Mouse (Mus musculus): ENCODE measurements around the gene Frmd3. TPM values are rescaled to one million over a fixed set of nuclear protein-coding genes. Genes with fewer than 3 reads are reported as not detected.

Frmd3 gene
- polyA plus RNA-seq (2015; fragmentation: Nextera tagmentation; extraction: Ambion mirVana) = 4.4 and 5.1 TPM in 2 replicates

DNA sequence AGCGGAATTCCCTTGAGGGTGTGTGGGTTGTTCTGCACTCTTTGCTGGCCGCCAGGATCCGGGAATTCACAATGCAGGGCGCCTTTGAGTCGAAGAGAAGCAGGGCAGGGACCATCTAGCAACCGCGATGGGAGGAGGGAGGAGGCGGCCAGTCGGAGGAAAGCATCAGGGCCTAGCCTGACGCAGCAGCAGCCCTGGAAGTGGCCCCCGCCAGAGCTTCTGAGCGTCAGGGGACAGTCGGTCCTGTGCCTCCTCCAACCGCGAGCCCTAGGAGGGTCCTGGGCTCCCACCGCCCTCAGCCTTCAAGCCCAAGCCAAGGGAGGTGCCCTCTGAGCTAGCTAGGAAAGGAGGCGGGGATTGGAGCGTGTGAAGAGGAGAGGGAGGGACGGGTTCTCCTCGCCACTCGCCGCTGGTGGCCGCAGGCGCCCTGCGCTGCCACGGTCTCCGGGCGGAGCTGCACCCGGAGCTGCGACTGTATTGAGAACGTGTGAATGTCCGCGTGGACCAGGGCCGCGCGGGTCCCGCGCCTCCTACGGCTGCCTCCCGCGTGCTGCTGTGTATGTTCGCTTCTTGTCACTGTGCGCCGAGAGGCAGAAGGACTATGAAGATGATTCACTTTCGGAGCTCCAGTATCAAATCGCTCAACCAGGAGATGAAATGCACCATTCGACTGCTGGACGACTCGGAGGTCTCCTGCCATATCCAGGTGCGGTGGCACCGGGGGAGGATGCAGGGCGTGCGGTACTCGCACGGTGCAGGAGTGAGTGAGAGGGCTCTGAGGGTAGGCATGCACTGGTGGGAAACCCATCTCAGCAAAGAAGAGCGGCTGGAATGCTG lies at the start of gene Frmd3:
Frmd3 (plus strand) TSS at position 232 of the 837 bp plus-strand sequence.
- Histone ChIP-seq H3K9me3 (replicated peaks) (no peaks in the 10 kb centered on the region), H3K9ac (peak within 1 kb of the TSS; percentile 39), H3K27ac (replicated peaks) (0 out of 2 replicates have a peak within 1 kb of the TSS, but pooled peaks have one; percentile 28), H3K4me2 (replicated peaks) (peak within 1 kb of the TSS; percentile 95), H3K4me3 (replicated peaks) (peak within 1 kb of the TSS; percentile 59), H3K4me1 (peaks cover 10% of the 10 kb centered on the region), H3K36me3 (no peaks in the 10 kb centered on the region), H3K27me3 (no peaks in the 10 kb centered on the region; the same call in 1 of the 2 replicates)
- WGBS = under 1% methylated on average over 55 of the region's 56 CpGs
- peak; percentile 91 for ATAC-seq (ENCODE audit: insufficient number of reproducible peaks, low FRiP score, low TSS enrichment, low read depth)

DNA sequence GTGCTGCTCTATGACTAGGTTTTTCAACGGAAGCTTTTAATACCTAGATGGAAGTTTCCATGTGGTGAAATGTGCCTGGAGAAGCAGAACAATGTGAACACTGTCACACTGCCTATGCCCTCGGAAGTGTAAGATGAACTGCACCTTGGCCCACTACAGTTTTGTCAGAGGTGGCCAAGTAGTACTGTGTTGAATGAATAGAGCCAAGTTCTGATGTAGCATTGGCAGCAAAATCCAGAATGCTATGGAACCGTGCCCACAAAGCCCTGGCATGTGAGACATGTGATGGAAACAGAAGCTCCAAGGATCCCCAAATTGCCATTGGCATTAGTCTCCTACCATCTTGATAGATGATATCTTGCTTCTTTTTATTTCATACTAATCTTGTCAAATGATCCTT lies 32.8 kb upstream of the Frmd3 start:
- no peaks in the 10 kb centered on the region for H3K36me3 ChIP-seq
- no peak overlapping the region for H3K4me3 ChIP-seq (replicated peaks)
- no peaks in the 10 kb centered on the region for H3K4me1 ChIP-seq
- no peak overlapping the region for H3K27ac ChIP-seq (replicated peaks)
- H3K27me3 ChIP-seq = no peaks in the 10 kb centered on the region
- ATAC-seq (ENCODE audit: insufficient number of reproducible peaks, low FRiP score, low TSS enrichment, low read depth) = no peak
- H3K9me3 ChIP-seq (replicated peaks) = no peaks in the 10 kb centered on the region
- no peak overlapping the region for H3K9ac ChIP-seq
- WGBS = 72% methylated on average over 3 of the region's 3 CpGs
- no peak overlapping the region for H3K4me2 ChIP-seq (replicated peaks)

DNA sequence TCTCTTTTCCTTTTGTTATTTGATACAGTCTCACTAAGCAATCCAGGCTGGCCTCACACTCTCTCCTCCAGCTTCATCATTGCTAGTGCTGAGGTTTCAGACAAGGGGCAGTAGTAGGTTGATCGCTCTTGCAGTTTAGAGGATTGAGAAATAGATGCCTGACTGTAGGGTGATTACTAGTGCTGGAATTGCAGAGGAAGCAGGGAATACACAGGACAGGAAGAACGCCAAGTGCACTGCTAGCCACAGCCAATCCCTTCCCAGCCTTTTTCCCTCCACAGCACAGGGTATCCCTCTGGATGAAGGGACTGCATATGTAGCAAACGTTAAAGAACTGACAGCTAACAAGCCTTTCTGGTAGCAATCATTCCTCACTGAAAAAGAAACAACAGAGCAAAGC lies 965 bp upstream of the Frmd3 start:
- Histone ChIP-seq H3K27me3 (no peaks in the 10 kb centered on the region; the same call in 1 of the 2 replicates), H3K27ac (replicated peaks) (no peak overlapping the region), H3K9me3 (replicated peaks) (no peaks in the 10 kb centered on the region), H3K4me3 (replicated peaks) (no peak overlapping the region), H3K9ac (no peak overlapping the region), H3K4me1 (peaks cover 10% of the 10 kb centered on the region), H3K36me3 (no peaks in the 10 kb centered on the region), H3K4me2 (replicated peaks) (no peak overlapping the region)
- 42% methylated on average over 3 of the region's 3 CpGs for WGBS
- ATAC-seq (ENCODE audit: insufficient number of reproducible peaks, low FRiP score, low TSS enrichment, low read depth) = no peak

DNA sequence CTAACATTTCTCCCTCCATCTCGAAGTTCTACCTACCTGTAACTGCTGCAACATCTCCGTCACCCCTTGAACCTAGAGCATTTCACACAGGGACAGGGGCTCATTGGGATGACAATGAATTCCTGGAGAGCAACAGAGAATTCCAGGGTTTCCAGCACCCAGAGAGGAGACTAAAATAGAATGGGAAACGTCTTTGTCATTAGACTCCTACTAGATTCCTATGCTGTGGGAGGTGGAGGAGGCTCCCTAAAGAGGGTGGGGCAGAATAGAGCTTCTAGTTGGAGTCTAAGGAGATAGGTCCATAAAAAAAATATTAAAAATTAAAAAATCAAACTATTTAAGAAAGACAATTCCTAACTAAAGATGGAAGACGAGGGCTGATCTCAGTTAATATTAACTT lies 542 bp upstream of the Frmd3 start:
- H3K9me3 ChIP-seq (replicated peaks) = no peaks in the 10 kb centered on the region
- ATAC-seq (ENCODE audit: insufficient number of reproducible peaks, low FRiP score, low TSS enrichment, low read depth) = no peak
- WGBS = 38% methylated on average over 4 of the region's 4 CpGs
- no peaks in the 10 kb centered on the region; the same call in 1 of the 2 replicates for H3K27me3 ChIP-seq
- no peak overlapping the region for H3K27ac ChIP-seq (replicated peaks)
- H3K9ac ChIP-seq = no peak overlapping the region
- peak overlapping the region; percentile 95 for H3K4me2 ChIP-seq (replicated peaks)
- peak overlapping the region; percentile 59 for H3K4me3 ChIP-seq (replicated peaks)
- no peaks in the 10 kb centered on the region for H3K36me3 ChIP-seq
- peaks cover 10% of the 10 kb centered on the region for H3K4me1 ChIP-seq

DNA sequence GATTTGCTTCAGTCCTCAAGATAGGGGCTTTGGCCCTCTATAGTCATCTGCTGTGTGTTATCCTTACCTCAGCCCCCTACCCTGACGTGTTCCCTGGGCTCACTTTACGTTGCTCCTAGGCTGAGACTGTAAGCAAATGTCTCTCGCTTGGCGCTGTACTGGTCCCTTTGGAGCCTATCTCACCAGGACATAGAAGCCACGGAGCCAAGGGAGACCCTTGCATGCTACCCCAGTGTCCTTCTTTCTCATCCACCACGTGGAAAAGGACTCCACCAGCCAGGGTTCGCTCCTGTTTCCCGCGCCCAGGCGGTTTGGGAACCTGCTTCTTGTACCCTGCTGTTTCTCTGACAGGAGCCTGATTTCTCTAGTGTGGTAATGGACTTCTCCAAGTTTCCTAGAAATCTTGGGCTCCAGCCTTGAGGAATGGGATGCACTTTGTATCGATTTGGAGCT lies 832 bp downstream of the Frmd3 start:
- Histone ChIP-seq H3K4me2 (replicated peaks) (peak overlapping the region; percentile 95), H3K4me1 (peaks cover 10% of the 10 kb centered on the region), H3K9me3 (replicated peaks) (no peaks in the 10 kb centered on the region), H3K36me3 (no peaks in the 10 kb centered on the region), H3K27me3 (no peaks in the 10 kb centered on the region; the same call in 1 of the 2 replicates), H3K9ac (no peak overlapping the region; the same call in 1 of the 2 replicates), H3K4me3 (replicated peaks) (peak overlapping the region; percentile 59), H3K27ac (replicated peaks) (no peak overlapping the region)
- WGBS = 8% methylated on average over 11 of the region's 11 CpGs
- ATAC-seq (ENCODE audit: insufficient number of reproducible peaks, low FRiP score, low TSS enrichment, low read depth) = no peak

DNA sequence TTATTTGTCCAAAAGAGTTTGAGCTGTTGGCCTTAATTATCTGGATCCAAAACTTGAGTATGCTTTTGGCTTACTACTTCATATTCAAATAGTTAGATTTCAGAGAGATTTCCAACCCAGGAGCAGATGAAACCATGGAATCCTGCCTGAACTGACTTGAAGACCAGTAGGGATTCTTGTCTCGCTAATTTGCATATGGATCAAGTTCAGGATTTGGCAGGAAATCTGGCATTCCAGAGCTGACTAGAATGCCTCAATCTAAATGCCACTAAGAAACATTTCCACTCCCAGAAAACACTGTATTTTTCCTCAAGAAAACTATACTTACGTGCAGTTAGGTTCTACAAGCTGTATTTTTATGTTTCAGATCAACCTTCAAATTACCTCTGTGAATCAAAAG lies 6.8 kb downstream of the Frmd3 start:
- no peak overlapping the region for H3K4me2 ChIP-seq (replicated peaks)
- H3K4me1 ChIP-seq = no peaks in the 10 kb centered on the region
- H3K9ac ChIP-seq = no peak overlapping the region
- H3K36me3 ChIP-seq = no peaks in the 10 kb centered on the region
- no peaks in the 10 kb centered on the region for H3K9me3 ChIP-seq (replicated peaks)
- WGBS = 40% methylated on average over 2 of the region's 2 CpGs
- no peak overlapping the region for H3K4me3 ChIP-seq (replicated peaks)
- H3K27ac ChIP-seq (replicated peaks) = no peak overlapping the region
- H3K27me3 ChIP-seq = no peaks in the 10 kb centered on the region; the same call in 1 of the 2 replicates
- ATAC-seq (ENCODE audit: insufficient number of reproducible peaks, low FRiP score, low TSS enrichment, low read depth) = peak; percentile 63; the same call in 1 of the 2 replicates

DNA sequence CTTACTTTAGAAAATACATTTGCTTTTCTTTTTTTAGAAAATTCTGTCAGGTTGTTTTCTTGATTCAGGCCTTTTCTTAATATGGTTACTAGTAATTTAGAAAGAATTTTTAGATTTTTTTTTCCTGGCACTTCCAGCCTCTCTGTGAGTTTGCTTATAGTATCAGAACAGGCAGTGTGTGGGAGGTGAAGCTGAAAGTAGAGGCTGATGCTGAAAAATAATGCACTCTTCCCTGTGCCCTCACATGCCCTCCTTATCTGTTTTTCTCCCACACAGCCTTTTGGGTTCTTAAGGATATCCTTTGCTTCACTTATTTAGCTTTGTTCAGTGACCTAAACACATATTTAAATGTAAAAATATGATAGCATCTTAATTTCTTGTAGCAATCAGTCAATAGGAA lies 30.0 kb downstream of the Frmd3 start:
- no peak overlapping the region for H3K9ac ChIP-seq

DNA sequence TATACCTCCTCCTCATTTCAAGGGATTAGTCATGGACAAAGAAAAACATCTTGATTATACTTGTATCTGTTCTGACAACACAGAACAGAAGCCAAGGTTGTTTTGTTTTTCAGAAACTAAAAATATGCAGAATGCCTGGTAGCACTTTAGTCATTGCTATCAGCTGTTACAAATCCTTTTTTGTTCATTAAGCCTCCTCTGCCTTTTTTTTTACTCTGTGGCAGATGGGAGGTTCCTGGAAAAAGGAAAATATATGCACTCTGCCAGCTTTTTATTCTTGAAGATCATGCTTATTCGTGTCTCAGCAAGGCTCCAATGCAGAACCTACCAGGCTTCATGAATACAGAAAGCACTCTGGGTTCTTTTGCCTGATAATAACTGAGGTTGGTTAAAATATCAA lies 38.5 kb downstream of the Frmd3 start:
- no peak for ATAC-seq (ENCODE audit: insufficient number of reproducible peaks, low FRiP score, low TSS enrichment, low read depth)
- H3K4me1 ChIP-seq = no peaks in the 10 kb centered on the region
- no peak overlapping the region for H3K27ac ChIP-seq (replicated peaks)
- WGBS = 60% methylated on average over 1 of the region's 1 CpGs
- no peaks in the 10 kb centered on the region for H3K36me3 ChIP-seq
- H3K4me3 ChIP-seq (replicated peaks) = no peak overlapping the region
- no peaks in the 10 kb centered on the region for H3K27me3 ChIP-seq
- H3K9ac ChIP-seq = no peak overlapping the region
- no peak overlapping the region for H3K4me2 ChIP-seq (replicated peaks)
- no peaks in the 10 kb centered on the region for H3K9me3 ChIP-seq (replicated peaks)

More for the DNA sequence above, 30.0 kb downstream of the Frmd3 start:
- H3K36me3 ChIP-seq = no peaks in the 10 kb centered on the region
- no peak for ATAC-seq (ENCODE audit: insufficient number of reproducible peaks, low FRiP score, low TSS enrichment, low read depth)
- no peak overlapping the region for H3K4me3 ChIP-seq (replicated peaks)
- H3K4me1 ChIP-seq = no peaks in the 10 kb centered on the region
- no peaks in the 10 kb centered on the region for H3K9me3 ChIP-seq (replicated peaks)
- no peak overlapping the region for H3K27ac ChIP-seq (replicated peaks)
- no peak overlapping the region for H3K4me2 ChIP-seq (replicated peaks)
- no peaks in the 10 kb centered on the region for H3K27me3 ChIP-seq

DNA sequence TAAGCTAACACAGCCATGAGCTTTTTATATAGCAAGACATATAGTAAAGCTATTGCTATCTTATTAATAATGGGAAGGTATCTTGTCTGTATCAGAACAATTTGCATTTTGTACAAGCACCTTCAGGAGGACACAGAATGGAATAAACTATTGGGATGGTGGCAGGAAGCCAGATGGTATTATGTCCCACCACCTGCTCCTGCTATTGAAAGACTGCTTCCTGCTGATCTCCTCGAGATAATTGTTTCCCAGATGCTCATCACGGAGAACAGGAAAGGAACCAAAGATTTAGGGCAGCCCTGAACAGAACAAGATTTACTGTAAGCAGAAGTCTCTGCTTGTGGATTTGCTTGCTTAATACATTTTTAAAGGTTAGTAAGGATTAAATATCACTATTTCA lies 63.5 kb downstream of the Frmd3 start:
- Histone ChIP-seq H3K36me3 (no peaks in the 10 kb centered on the region), H3K9me3 (replicated peaks) (no peaks in the 10 kb centered on the region), H3K9ac (no peak overlapping the region), H3K4me1 (no peaks in the 10 kb centered on the region), H3K4me3 (replicated peaks) (no peak overlapping the region), H3K27me3 (no peaks in the 10 kb centered on the region), H3K27ac (replicated peaks) (no peak overlapping the region), H3K4me2 (replicated peaks) (no peak overlapping the region)
- no peak for ATAC-seq (ENCODE audit: insufficient number of reproducible peaks, low FRiP score, low TSS enrichment, low read depth)
- WGBS = 40% methylated on average over 2 of the region's 2 CpGs

DNA sequence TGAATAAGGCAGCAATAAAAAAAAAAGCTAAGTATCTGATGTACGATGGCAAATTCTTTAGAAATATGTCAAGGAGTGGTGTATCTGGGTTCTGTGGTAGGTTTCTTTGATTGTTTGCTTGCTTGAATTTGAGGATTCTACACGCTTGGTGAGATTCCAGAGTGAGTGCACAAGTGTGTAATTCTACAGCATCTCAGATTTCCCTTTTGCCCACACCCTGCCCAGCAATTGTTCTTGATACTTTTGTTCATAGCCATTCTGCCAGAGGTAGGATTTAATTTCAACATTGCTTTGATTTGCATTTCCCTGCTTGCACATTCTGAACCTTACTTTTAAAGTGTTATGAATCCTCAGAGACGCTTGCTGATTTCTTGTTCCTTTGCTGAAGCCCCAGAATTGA lies 97.6 kb downstream of the Frmd3 start:
- Histone ChIP-seq H3K9me3 (replicated peaks) (no peaks in the 10 kb centered on the region), H3K9ac (no peak overlapping the region), H3K36me3 (no peaks in the 10 kb centered on the region), H3K27me3 (no peaks in the 10 kb centered on the region), H3K27ac (replicated peaks) (no peak overlapping the region), H3K4me1 (no peaks in the 10 kb centered on the region), H3K4me2 (replicated peaks) (no peak overlapping the region), H3K4me3 (replicated peaks) (no peak overlapping the region)
- 55% methylated on average over 3 of the region's 3 CpGs for WGBS
- no peak for ATAC-seq (ENCODE audit: insufficient number of reproducible peaks, low FRiP score, low TSS enrichment, low read depth)

DNA sequence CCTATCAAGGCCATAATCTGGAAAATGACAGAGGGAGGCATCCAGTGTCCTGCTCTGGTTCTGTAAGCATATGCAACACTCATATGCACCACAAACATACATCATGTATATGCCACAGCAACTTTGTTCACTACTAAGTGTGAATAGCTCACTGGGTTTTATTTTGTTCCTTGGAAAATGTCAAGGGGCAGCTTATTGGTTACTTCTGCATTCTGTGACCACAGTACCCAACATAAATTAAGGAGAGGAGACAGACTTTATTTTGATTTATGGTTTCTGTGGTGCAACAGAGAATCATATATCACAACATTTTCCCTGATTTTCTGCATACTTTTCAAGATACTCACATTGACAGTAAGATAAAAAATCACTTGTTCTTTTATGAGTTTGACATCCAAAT lies 178.3 kb downstream of the Frmd3 start:
- H3K4me2 ChIP-seq (replicated peaks) = no peak overlapping the region
- ATAC-seq (ENCODE audit: insufficient number of reproducible peaks, low FRiP score, low TSS enrichment, low read depth) = no peak
- no peak overlapping the region for H3K4me3 ChIP-seq (replicated peaks)
- no peaks in the 10 kb centered on the region for H3K27me3 ChIP-seq
- no peaks in the 10 kb centered on the region for H3K4me1 ChIP-seq
- no peaks in the 10 kb centered on the region for H3K9me3 ChIP-seq (replicated peaks)
- no peak overlapping the region for H3K9ac ChIP-seq
- H3K27ac ChIP-seq (replicated peaks) = no peak overlapping the region
- no peaks in the 10 kb centered on the region for H3K36me3 ChIP-seq
